ENCODE assay signal across 8 mouse cellular contexts in the genomic region with DNA sequence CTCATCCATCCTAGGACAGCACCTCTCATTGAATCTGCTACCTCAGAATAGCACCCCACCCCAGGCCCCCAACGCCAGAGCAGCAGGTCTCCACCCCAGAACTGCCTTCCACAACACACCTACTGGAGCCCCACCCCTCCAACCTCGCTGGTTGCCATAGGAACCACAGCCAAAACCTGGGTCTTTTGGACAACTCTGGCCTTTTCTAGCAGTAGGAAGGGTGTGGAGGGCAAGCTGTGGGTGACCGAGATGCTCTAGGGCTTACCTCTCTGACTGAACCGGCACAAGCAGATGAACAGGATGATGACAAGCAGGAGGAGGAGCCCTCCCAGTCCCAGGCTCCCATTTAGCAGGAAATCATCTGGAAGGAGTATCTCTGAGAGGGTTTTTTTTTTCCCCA. TPM values are rescaled to one million over a fixed set of nuclear protein-coding genes. Genes with fewer than 3 reads are reported as not detected.
DNase-seq lines count a peak whose midpoint lies in the region; ATAC-seq lines count a peak whose summit lies in the region.

No protein-coding gene starts in this region.

- peaks cover 17% of the 10 kb centered on the region for H3K4me1 ChIP-seq in heart, embryonic 10.5 days
- H3K4me1 ChIP-seq in hindbrain, embryonic 13.5 days (replicated peaks), result peaks cover 8% of the 10 kb centered on the region; the same call in 1 of the 2 replicates

- 0% methylated on average over 4 of the region's 4 CpGs for WGBS in heart, embryonic 10.5 days
- WGBS in hindbrain, embryonic 13.5 days, result 1% methylated on average over 4 of the region's 4 CpGs

- H3K9me3 ChIP-seq in heart, embryonic 10.5 days, result no peaks in the 10 kb centered on the region
- no peaks in the 10 kb centered on the region for H3K9me3 ChIP-seq in hindbrain, embryonic 13.5 days

- DNase-seq in heart, embryonic 10.5 days (ENCODE audit: low spot score), result no peak
- no peak for DNase-seq in heart, adult 9 months (ENCODE audit: low spot score in 2 of 2)
- peak; percentile 48 for DNase-seq in embryo, embryonic 10 days (ENCODE audit: low spot score)
- peak; percentile 59 for DNase-seq in lung, postnatal 10 days
- DNase-seq in retina, embryonic 14.5 days (ENCODE audit: low spot score), result peak; percentile 40
- no peak for DNase-seq in cerebellum, postnatal 25 days
- DNase-seq in layer of hippocampus, postnatal 10 days (ENCODE audit: low spot score in 2 of 2), result no peak

- no peak for ATAC-seq in hindbrain, embryonic 13.5 days (ENCODE audit: low FRiP score)

- H3K9ac ChIP-seq in hindbrain, embryonic 13.5 days, result no peak overlapping the region

- no peaks in the 10 kb centered on the region for H3K27me3 ChIP-seq in heart, embryonic 10.5 days (ENCODE audit: insufficient read depth, poor library complexity, severe bottlenecking)
- no peaks in the 10 kb centered on the region for H3K27me3 ChIP-seq in hindbrain, embryonic 13.5 days

- H3K4me2 ChIP-seq in hindbrain, embryonic 13.5 days, result peak overlapping the region; percentile 49

- no peaks in the 10 kb centered on the region for H3K36me3 ChIP-seq in heart, embryonic 10.5 days
- no peaks in the 10 kb centered on the region for H3K36me3 ChIP-seq in hindbrain, embryonic 13.5 days

- peak overlapping the region; percentile 83 for H3K27ac ChIP-seq in heart, embryonic 10.5 days
- peak overlapping the region; percentile 70; the same call in 1 of the 2 replicates for H3K27ac ChIP-seq in hindbrain, embryonic 13.5 days

- peak overlapping the region; percentile 66 for H3K4me3 ChIP-seq in heart, embryonic 10.5 days
- peak overlapping the region; percentile 26; the same call in 1 of the 2 replicates for H3K4me3 ChIP-seq in hindbrain, embryonic 13.5 days

RNA-seq across cellular contexts. Expression of gene Lst1, which starts 1.6 kb away (rescaled TPM):
- 1.5 and 2.2 TPM in 2 replicates for polyA plus RNA-seq in heart, embryonic 10.5 days (2016; fragmentation: Nextera tagmentation; extraction: Ambion mirVana)
- 6.8 and 8.9 TPM in 2 replicates for polyA plus RNA-seq in hindbrain, embryonic 13.5 days (2015; fragmentation: Nextera tagmentation; extraction: Ambion mirVana)
- total RNA-seq in layer of hippocampus, postnatal 10 days (2021), result 10 to 100 TPM; 15.6 to 17.2 TPM

RNA-seq across cellular contexts. Expression of gene Ltb, which starts 7.6 kb away (rescaled TPM):
- polyA plus RNA-seq in heart, embryonic 10.5 days (2016; fragmentation: Nextera tagmentation; extraction: Ambion mirVana), result 0.15 TPM in 1 of 2 replicates, not detected in the other
- polyA plus RNA-seq in hindbrain, embryonic 13.5 days (2015; fragmentation: Nextera tagmentation; extraction: Ambion mirVana), result 0.44 and 0.52 TPM in 2 replicates
- 1 to 10 TPM in 1 of 2 experiments, under 1 TPM in 1; 0.74 to 1.2 TPM for total RNA-seq in layer of hippocampus, postnatal 10 days (2021)

RNA-seq across cellular contexts. Expression of gene Aif1, which starts 10.8 kb away (rescaled TPM):
- polyA plus RNA-seq in heart, embryonic 10.5 days (2016; fragmentation: Nextera tagmentation; extraction: Ambion mirVana), result 0.85 and 2.1 TPM in 2 replicates
- 8.7 and 11.6 TPM in 2 replicates for polyA plus RNA-seq in hindbrain, embryonic 13.5 days (2015; fragmentation: Nextera tagmentation; extraction: Ambion mirVana)
- total RNA-seq in layer of hippocampus, postnatal 10 days (2021), result 10 to 100 TPM; 10.3 to 10.5 TPM

RNA-seq across cellular contexts. Expression of gene Tnf, which starts 15.1 kb away (rescaled TPM):
- polyA plus RNA-seq in heart, embryonic 10.5 days (2016; fragmentation: Nextera tagmentation; extraction: Ambion mirVana), result 0.15 TPM in 1 of 2 replicates, not detected in the other
- not detected in 2 replicates for polyA plus RNA-seq in hindbrain, embryonic 13.5 days (2015; fragmentation: Nextera tagmentation; extraction: Ambion mirVana)
- total RNA-seq in layer of hippocampus, postnatal 10 days (2021), result not detected

RNA-seq across cellular contexts. Expression of gene Lta, which starts 18.5 kb away (rescaled TPM):
- not detected in 2 replicates for polyA plus RNA-seq in heart, embryonic 10.5 days (2016; fragmentation: Nextera tagmentation; extraction: Ambion mirVana)
- polyA plus RNA-seq in hindbrain, embryonic 13.5 days (2015; fragmentation: Nextera tagmentation; extraction: Ambion mirVana), result 0.23 and 0.27 TPM in 2 replicates
- under 1 TPM; 0.43 to 0.71 TPM for total RNA-seq in layer of hippocampus, postnatal 10 days (2021)

Comparison
In these comparisons a context has a peak if more than half of its experiments do, and no peak if none do; other contexts are left out.
1. DNase-seq: peak in embryo, embryonic 10 days (single experiment), lung, postnatal 10 days (single experiment) and retina, embryonic 14.5 days (single experiment); none in heart, embryonic 10.5 days (single experiment), heart, adult 9 months (0 of 2), cerebellum, postnatal 25 days (0 of 2) and layer of hippocampus, postnatal 10 days (0 of 2).